Mouse (Mus musculus) brain, embryonic 14.5 days (tissue): ENCODE results near the gene Arhgef7.

Experiments used
- CTCF ChIP-seq: fragments of 200-500 bp; IDR thresholded peaks from 2 replicates; pipeline ENCODE4 v1.5.1; 2012; ENCODE audit warnings: inconsistent platforms, mild to moderate bottlenecking, moderate library complexity, borderline replicate concordance; ENCODE audit not compliant: insufficient read depth, insufficient read length; ENCODE audit errors: extremely low read depth
- POLR2A ChIP-seq: fragments of 200-500 bp; IDR thresholded peaks from 2 replicates; pipeline ENCODE4 v1.6.1; 2012; ENCODE audit warnings: mild to moderate bottlenecking, inconsistent platforms, borderline replicate concordance; ENCODE audit not compliant: poor library complexity, insufficient read depth, insufficient read length, severe bottlenecking; ENCODE audit errors: extremely low read depth

GRCm38 (mm10) chr8:11807361-11807760, 79.8 kb downstream of the Arhgef7 start:
- TF ChIP-seq POLR2A = no peak
- TF ChIP-seq CTCF = no peak
